Mouse (Mus musculus) myocyte (in vitro differentiated cells): ENCODE data around the gene Rbm28. TPM values are rescaled to one million over a fixed set of nuclear protein-coding genes. Genes with fewer than 3 reads are reported as not detected.
"Not testable (repeated sequence)": the region's sequence is repeated elsewhere in the genome, so short reads cannot be mapped to it uniquely, and the experiment has no call there.

Source experiments
- H3K27me3 ChIP-seq: one replicate; pipeline ENCODE4 v1.6.1; 2011; ENCODE audit not compliant: control insufficient read depth, insufficient read depth, insufficient read length
- H3K36me3 ChIP-seq: one replicate; pipeline ENCODE4 v1.6.1; 2011; ENCODE audit not compliant: control insufficient read depth, insufficient read depth
- H3K4me2 ChIP-seq: one replicate; pipeline ENCODE4 v1.6.1; 2011; ENCODE audit warnings: low read depth, control low read depth
- H3K4me3 ChIP-seq: one replicate; pipeline ENCODE4 v1.5.1; 2011; ENCODE audit warnings: mild to moderate bottlenecking, control low read depth, moderate library complexity
- H3K79me2 ChIP-seq: one replicate; pipeline ENCODE4 v1.6.1; 2011; ENCODE audit not compliant: control insufficient read depth, insufficient read depth
- H3ac ChIP-seq: one replicate; pipeline ENCODE4 v1.6.1; 2011; ENCODE audit not compliant: control insufficient read depth, insufficient read length
- CEBPB ChIP-seq: IDR thresholded peaks from 2 replicates; pipeline ENCODE4 v1.6.1; 2011; ENCODE audit warnings: mild to moderate bottlenecking, moderate library complexity; ENCODE audit not compliant: poor library complexity, insufficient read depth, severe bottlenecking
- E2F4 ChIP-seq: IDR thresholded peaks from one replicate; pipeline ENCODE4 v1.6.1; 2011; ENCODE audit warnings: mild to moderate bottlenecking, control low read depth, moderate library complexity; ENCODE audit not compliant: insufficient read depth
- MAX ChIP-seq: IDR thresholded peaks from one replicate; pipeline ENCODE4 v1.6.1; 2011; ENCODE audit warnings: low read depth, mild to moderate bottlenecking, control low read depth
- MYOD1 ChIP-seq, 3 experiments: IDR thresholded peaks; one replicate each; pipeline ENCODE4 v1.6.1; 2011; ENCODE audit warnings: control low read depth in 2 of 3, low read depth in 2 of 3, mild to moderate bottlenecking in 2 of 3, moderate library complexity in 1 of 3; ENCODE audit not compliant: insufficient read length in 2 of 3, control insufficient read depth in 1 of 3
- MYOG ChIP-seq, 3 experiments: IDR thresholded peaks; one replicate each; pipeline ENCODE4 v1.6.1; 2011; ENCODE audit warnings: control low read depth in 2 of 3, low read depth in 2 of 3, mild to moderate bottlenecking in 2 of 3; ENCODE audit not compliant: insufficient read length in 2 of 3, control insufficient read depth in 1 of 3, insufficient read depth in 1 of 3
- POLR2A ChIP-seq: IDR thresholded peaks from one replicate; pipeline ENCODE4 v1.6.1; 2011; ENCODE audit warnings: low read depth, mild to moderate bottlenecking, control low read depth, moderate library complexity; ENCODE audit not compliant: insufficient read length
- POLR2AphosphoS2 ChIP-seq: IDR thresholded peaks from one replicate; pipeline ENCODE4 v1.6.1; 2011; ENCODE audit warnings: low read depth, control low read depth; ENCODE audit not compliant: insufficient read length
- REST ChIP-seq: IDR thresholded peaks from one replicate; pipeline ENCODE4 v1.6.1; 2011; ENCODE audit warnings: mild to moderate bottlenecking, control low read depth, moderate library complexity; ENCODE audit not compliant: insufficient read depth, insufficient read length
- SRF ChIP-seq: IDR thresholded peaks from one replicate; pipeline ENCODE4 v1.6.1; 2011; ENCODE audit warnings: low read depth; ENCODE audit not compliant: control insufficient read depth, insufficient read length
- TCF12 ChIP-seq: IDR thresholded peaks from one replicate; pipeline ENCODE4 v1.6.1; 2011; ENCODE audit warnings: mild to moderate bottlenecking, control low read depth; ENCODE audit not compliant: poor library complexity, insufficient read depth, severe bottlenecking
- TCF3 ChIP-seq: IDR thresholded peaks from one replicate; pipeline ENCODE4 v1.6.1; 2011; ENCODE audit warnings: low read depth, control low read depth; ENCODE audit not compliant: insufficient read length
- USF1 ChIP-seq: IDR thresholded peaks from one replicate; pipeline ENCODE4 v1.6.1; 2011; ENCODE audit warnings: low read depth, mild to moderate bottlenecking, control low read depth, moderate library complexity
- polyA plus RNA-seq: library from polyadenylated mRNA; unstranded; fragments of >200 nt; fragmentation: generic; extraction: Trizol; gene quantifications from one replicate; pipeline ENCODE4 v1.2.1, GENCODE M21; 2012; ENCODE audit warnings: missing spikeins

The Rbm28 gene
- polyA plus RNA-seq, 1 experiment = 16.2 TPM

DNA sequence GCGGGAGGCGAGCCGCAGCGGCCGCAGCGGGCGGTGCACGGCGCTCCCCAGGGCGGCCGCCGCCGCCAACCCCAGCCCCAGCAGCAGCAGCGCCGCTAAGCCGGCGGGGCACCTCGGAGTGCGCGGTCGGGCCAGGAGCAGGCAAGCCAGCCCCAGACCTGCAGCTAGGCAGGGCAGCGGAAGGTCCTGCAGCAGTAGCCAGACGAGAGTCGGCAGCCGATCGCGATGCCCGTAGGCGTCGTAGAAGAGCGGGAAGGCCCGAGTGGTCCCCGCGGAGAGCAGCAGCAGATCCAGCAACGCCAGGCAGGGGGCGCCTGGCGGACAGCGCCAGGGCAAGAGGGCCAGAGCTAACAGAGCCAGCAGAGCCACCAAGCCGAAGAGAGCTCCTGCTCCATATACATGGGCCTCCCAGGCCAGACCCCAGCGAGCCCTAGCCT lies 6.2 kb upstream of the Rbm28 start:
- TF ChIP-seq MYOG (IDR thresholded peaks at IDR 0.05; ENCODE audit: control insufficient read depth in 1 of 3, insufficient read depth in 1 of 3, insufficient read length in 2 of 3, low read depth in 2 of 3) = no peak
- TF ChIP-seq MYOD1 (IDR thresholded peaks at IDR 0.05; ENCODE audit: control insufficient read depth in 1 of 3, insufficient read length in 2 of 3, low read depth in 2 of 3) = peak in 1 of 3 experiments; percentile 6
- Histone ChIP-seq H3ac (peak overlapping the region; percentile 31), H3K27me3 (peaks cover 50% of the 10 kb centered on the region), H3K4me2 (peak overlapping the region; percentile 73), H3K79me2 (no peaks in the 10 kb centered on the region), H3K4me3 (no peak overlapping the region), H3K36me3 (no peaks in the 10 kb centered on the region)

DNA sequence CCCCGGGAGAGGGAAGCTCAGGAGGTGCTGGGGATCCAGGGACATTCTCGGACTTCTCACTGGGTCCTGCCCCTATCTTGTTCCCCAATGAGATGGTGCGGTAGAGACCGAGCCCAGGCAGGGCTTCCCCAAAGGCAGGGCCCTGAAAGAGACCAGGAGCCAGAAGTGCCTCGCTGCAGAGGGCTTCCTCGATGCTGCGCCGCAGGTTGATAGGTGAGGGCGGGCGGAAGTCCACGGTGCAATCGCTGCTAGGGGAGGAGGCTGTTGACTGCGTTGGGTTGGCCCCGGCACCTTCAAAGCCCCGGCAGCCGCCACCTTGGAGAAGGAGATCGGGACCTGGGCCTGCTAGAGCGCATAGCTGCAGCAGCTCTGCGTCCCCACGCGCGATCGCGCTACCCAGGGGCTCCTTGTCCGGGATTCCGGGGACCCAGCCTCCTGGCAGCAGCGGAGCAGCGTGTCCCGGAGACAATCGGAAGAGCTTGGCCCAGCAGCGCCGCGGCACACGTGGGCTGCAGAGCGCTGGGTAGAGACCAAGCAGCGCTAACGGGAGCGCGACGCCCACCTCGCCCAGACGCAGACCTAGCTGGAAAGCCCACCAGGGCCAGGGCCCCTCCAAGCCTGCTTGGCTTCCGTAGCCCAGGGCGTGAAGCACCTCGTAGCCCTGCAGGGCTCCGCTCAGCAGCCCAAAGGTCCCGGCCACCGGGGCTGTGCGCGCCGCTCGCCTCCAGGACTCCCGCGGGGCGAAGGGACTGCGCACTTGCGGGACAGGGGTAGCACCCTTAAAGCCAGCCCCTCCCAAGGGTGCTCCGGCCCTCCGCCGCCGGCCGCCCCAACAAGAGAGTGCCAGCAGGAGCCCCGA lies 5.5 kb upstream of the Rbm28 start:
- no peak for TF ChIP-seq MAX
- no peak for TF ChIP-seq SRF
- TF ChIP-seq MYOD1 (IDR thresholded peaks at IDR 0.05; ENCODE audit: control insufficient read depth in 1 of 3, insufficient read length in 2 of 3, low read depth in 2 of 3) = no peak
- TF ChIP-seq TCF12 = no peak
- TF ChIP-seq MYOG (IDR thresholded peaks at IDR 0.05; ENCODE audit: control insufficient read depth in 1 of 3, insufficient read depth in 1 of 3, insufficient read length in 2 of 3, low read depth in 2 of 3) = no peak
- no peak for TF ChIP-seq POLR2AphosphoS2
- no peak for TF ChIP-seq REST
- no peak for TF ChIP-seq E2F4
- TF ChIP-seq TCF3 = no peak
- no peak for TF ChIP-seq CEBPB
- TF ChIP-seq POLR2A = no peak
- no peak for TF ChIP-seq USF1
- H3ac ChIP-seq = peak overlapping the region; percentile 31
- no peaks in the 10 kb centered on the region for H3K79me2 ChIP-seq
- no peak overlapping the region for H3K4me3 ChIP-seq
- no peaks in the 10 kb centered on the region for H3K36me3 ChIP-seq
- H3K4me2 ChIP-seq = peak overlapping the region; percentile 73
- peaks cover 43% of the 10 kb centered on the region for H3K27me3 ChIP-seq

- Histone ChIP-seq H3K4me2 (no peak overlapping the region), H3K27me3 (peaks cover 41% of the 10 kb centered on the region), H3K4me3 (no peak overlapping the region), H3K79me2 (no peaks in the 10 kb centered on the region), H3ac (no peak overlapping the region), H3K36me3 (no peaks in the 10 kb centered on the region)
- TF ChIP-seq MYOG (IDR thresholded peaks at IDR 0.05; ENCODE audit: control insufficient read depth in 1 of 3, insufficient read depth in 1 of 3, insufficient read length in 2 of 3, low read depth in 2 of 3) (no peak), SRF (no peak), TCF3 (no peak), MAX (no peak), MYOD1 (IDR thresholded peaks at IDR 0.05; ENCODE audit: control insufficient read depth in 1 of 3, insufficient read length in 2 of 3, low read depth in 2 of 3) (no peak), CEBPB (no peak), USF1 (no peak), REST (no peak), TCF12 (no peak), E2F4 (no peak), POLR2AphosphoS2 (no peak), POLR2A (no peak)
Measured at GRCm38 (mm10) chr6:29169675-29170062, 4.9 kb upstream of the Rbm28 start.

DNA sequence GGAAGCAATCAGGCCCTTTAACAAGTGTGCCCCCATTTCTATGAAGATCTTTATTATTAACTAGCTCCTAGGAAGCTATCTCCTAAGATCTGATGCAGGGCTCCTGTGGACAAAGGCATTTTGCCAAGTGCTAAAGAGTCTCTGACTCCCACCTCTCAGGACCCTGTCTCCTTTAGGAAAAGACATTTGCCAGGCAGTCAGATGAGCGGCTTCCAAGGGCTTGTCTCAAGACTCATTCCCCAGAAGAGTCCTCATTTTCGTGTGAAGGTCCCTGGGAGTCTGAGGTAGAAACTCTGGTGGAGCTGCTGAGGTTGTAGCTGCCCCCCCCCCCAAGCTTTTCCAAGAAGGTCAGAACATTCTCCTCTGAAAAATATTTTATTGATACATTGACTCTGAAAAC lies 4.1 kb upstream of the Rbm28 start:
- Histone ChIP-seq H3K36me3 (no peaks in the 10 kb centered on the region), H3K27me3 (peaks cover 35% of the 10 kb centered on the region), H3K4me2 (no peak overlapping the region), H3K4me3 (no peak overlapping the region), H3ac (no peak overlapping the region), H3K79me2 (peaks cover 5% of the 10 kb centered on the region)
- TF ChIP-seq USF1 = no peak
- no peak for TF ChIP-seq MYOG (IDR thresholded peaks at IDR 0.05; ENCODE audit: control insufficient read depth in 1 of 3, insufficient read depth in 1 of 3, insufficient read length in 2 of 3, low read depth in 2 of 3)
- no peak for TF ChIP-seq MYOD1 (IDR thresholded peaks at IDR 0.05; ENCODE audit: control insufficient read depth in 1 of 3, insufficient read length in 2 of 3, low read depth in 2 of 3)
- TF ChIP-seq MAX = no peak
- no peak for TF ChIP-seq POLR2A
- no peak for TF ChIP-seq SRF
- no peak for TF ChIP-seq TCF12
- TF ChIP-seq TCF3 = no peak
- TF ChIP-seq CEBPB = no peak
- no peak for TF ChIP-seq POLR2AphosphoS2
- no peak for TF ChIP-seq REST
- TF ChIP-seq E2F4 = no peak

DNA sequence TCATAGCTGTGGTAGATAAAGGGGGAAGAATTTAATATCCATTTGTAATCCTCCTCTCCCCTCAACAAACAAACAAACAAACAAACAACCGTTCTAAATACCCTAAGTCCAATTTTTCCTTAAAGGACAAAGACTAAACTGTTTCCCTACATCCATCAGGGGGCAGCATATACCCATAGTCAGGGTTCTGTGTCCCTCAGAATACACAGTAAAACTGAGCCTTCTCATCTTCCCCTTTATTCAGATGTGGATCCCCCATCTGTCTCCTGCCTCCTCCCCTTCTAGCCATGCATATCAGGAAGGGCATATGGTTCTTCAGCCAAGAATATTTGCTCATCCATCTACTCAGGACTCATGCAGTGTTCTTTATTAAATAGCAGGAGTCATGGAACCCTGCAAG lies 1.4 kb upstream of the Rbm28 start:
- Histone ChIP-seq H3K79me2 (peaks cover 27% of the 10 kb centered on the region), H3ac (no peak overlapping the region), H3K27me3 (peaks cover 19% of the 10 kb centered on the region), H3K4me3 (no peak overlapping the region), H3K36me3 (no peaks in the 10 kb centered on the region), H3K4me2 (no peak overlapping the region)
- TF ChIP-seq USF1 (no peak), POLR2AphosphoS2 (no peak), SRF (no peak), MYOG (IDR thresholded peaks at IDR 0.05; ENCODE audit: control insufficient read depth in 1 of 3, insufficient read depth in 1 of 3, insufficient read length in 2 of 3, low read depth in 2 of 3) (no peak), MYOD1 (IDR thresholded peaks at IDR 0.05; ENCODE audit: control insufficient read depth in 1 of 3, insufficient read length in 2 of 3, low read depth in 2 of 3) (no peak), TCF3 (no peak), E2F4 (no peak), MAX (no peak), CEBPB (no peak), REST (no peak), POLR2A (no peak)

DNA sequence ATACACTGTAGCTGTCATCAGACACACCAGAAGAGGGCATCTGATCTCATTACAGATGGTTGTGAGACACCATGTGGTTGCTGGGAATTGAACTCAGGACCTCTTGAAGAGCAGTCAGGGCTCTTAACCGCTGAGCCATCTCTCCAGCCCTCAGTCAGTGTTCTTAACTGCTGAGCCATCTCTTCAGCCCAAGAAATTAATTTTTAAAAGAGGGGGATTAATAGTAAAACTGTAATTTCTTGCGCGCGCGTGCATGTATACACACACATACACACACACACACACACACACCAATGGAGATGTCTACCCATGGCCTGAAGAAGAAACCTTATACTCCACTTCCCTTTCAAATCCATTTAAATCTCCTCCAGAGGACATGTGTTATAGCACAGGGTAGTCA lies 3.5 kb downstream of the Rbm28 start:
- H3K4me2 ChIP-seq, H3K4me3 ChIP-seq, H3K27me3 ChIP-seq, H3ac ChIP-seq: not testable (repeated sequence)
- H3K36me3 ChIP-seq = peaks cover 36% of the 10 kb centered on the region
- H3K79me2 ChIP-seq = peaks cover 28% of the 10 kb centered on the region
